Mouse (Mus musculus) olfactory bulb, adult 2 months (tissue): ENCODE measurements around the gene Grin3b.
"Not testable (repeated sequence)": the region's sequence is repeated elsewhere in the genome, so short reads cannot be mapped to it uniquely, and the experiment has no call there.

Experiments
- CTCF ChIP-seq: fragments of 200-500 bp; IDR thresholded peaks from 2 replicates; pipeline ENCODE4 v1.5.1; 2012; ENCODE audit warnings: low read depth, mild to moderate bottlenecking, low read length, moderate library complexity; ENCODE audit not compliant: insufficient read depth
- POLR2A ChIP-seq: fragments of 200-500 bp; IDR thresholded peaks from 2 replicates; pipeline ENCODE4 v1.6.1; 2012; ENCODE audit warnings: mild to moderate bottlenecking, low read depth, low read length, moderate library complexity; ENCODE audit not compliant: insufficient read depth

GRCm38 (mm10) chr10:79959412-79959811, 11.1 kb upstream of the Grin3b start:
- not testable (repeated sequence) for TF ChIP-seq CTCF, POLR2A
